Mouse (Mus musculus) myocyte (in vitro differentiated cells): ENCODE results near the gene Mtmr10.

ENCODE experiments used
- CEBPB ChIP-seq: IDR thresholded peaks from 2 replicates; pipeline ENCODE4 v1.6.1; 2011; ENCODE audit warnings: mild to moderate bottlenecking, moderate library complexity; ENCODE audit not compliant: poor library complexity, insufficient read depth, severe bottlenecking
- E2F4 ChIP-seq: IDR thresholded peaks from one replicate; pipeline ENCODE4 v1.6.1; 2011; ENCODE audit warnings: mild to moderate bottlenecking, control low read depth, moderate library complexity; ENCODE audit not compliant: insufficient read depth
- MAX ChIP-seq: IDR thresholded peaks from one replicate; pipeline ENCODE4 v1.6.1; 2011; ENCODE audit warnings: low read depth, mild to moderate bottlenecking, control low read depth
- MYOD1 ChIP-seq, 3 experiments: IDR thresholded peaks; one replicate each; pipeline ENCODE4 v1.6.1; 2011; ENCODE audit warnings: control low read depth in 2 of 3, low read depth in 2 of 3, mild to moderate bottlenecking in 2 of 3, moderate library complexity in 1 of 3; ENCODE audit not compliant: insufficient read length in 2 of 3, control insufficient read depth in 1 of 3
- POLR2A ChIP-seq: IDR thresholded peaks from one replicate; pipeline ENCODE4 v1.6.1; 2011; ENCODE audit warnings: low read depth, mild to moderate bottlenecking, control low read depth, moderate library complexity; ENCODE audit not compliant: insufficient read length
- POLR2AphosphoS2 ChIP-seq: IDR thresholded peaks from one replicate; pipeline ENCODE4 v1.6.1; 2011; ENCODE audit warnings: low read depth, control low read depth; ENCODE audit not compliant: insufficient read length
- REST ChIP-seq: IDR thresholded peaks from one replicate; pipeline ENCODE4 v1.6.1; 2011; ENCODE audit warnings: mild to moderate bottlenecking, control low read depth, moderate library complexity; ENCODE audit not compliant: insufficient read depth, insufficient read length
- SRF ChIP-seq: IDR thresholded peaks from one replicate; pipeline ENCODE4 v1.6.1; 2011; ENCODE audit warnings: low read depth; ENCODE audit not compliant: control insufficient read depth, insufficient read length
- TCF12 ChIP-seq: IDR thresholded peaks from one replicate; pipeline ENCODE4 v1.6.1; 2011; ENCODE audit warnings: mild to moderate bottlenecking, control low read depth; ENCODE audit not compliant: poor library complexity, insufficient read depth, severe bottlenecking
- USF1 ChIP-seq: IDR thresholded peaks from one replicate; pipeline ENCODE4 v1.6.1; 2011; ENCODE audit warnings: low read depth, mild to moderate bottlenecking, control low read depth, moderate library complexity

DNA sequence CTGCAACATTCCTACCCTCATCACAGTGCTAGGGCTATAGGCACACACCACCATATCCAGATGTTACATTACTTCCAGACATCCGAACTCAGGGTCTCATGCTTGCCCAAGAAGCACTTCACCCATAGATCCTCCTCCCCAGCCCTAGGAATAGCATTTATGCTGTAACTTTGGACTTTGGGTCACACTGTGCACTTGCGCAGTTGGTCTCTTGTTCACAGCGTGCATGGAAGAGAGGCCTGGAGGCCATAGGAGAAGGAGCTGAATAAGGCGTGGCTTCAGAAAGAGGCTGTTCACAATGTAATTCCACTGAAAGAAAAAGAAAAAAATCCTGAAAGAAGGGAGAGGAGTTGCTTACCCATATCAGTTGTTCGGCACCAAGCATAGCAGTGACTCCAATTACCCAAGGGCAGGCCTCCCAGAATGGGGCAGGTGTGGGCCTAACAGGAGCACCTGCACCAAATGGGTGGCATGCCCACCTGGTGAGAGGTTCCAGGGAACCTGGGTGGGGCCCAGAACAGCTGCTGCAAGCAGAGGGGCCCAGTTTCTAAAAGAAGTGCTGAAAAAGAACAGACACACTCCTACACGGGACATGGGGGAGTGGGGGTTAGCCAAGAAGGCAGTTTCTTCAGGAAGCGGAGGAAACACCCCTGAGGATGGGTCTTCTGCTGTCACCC is 48.9 kb upstream of the Mtmr10 start:
- TF ChIP-seq E2F4, result no peak
- TF ChIP-seq POLR2A, result no peak
- no peak for TF ChIP-seq TCF12
- peak in 2 of 3 experiments; percentile 32 to 41 for TF ChIP-seq MYOD1 (IDR thresholded peaks at IDR 0.05; ENCODE audit: control insufficient read depth in 1 of 3, insufficient read length in 2 of 3, low read depth in 2 of 3)
- TF ChIP-seq REST, result no peak
- no peak for TF ChIP-seq USF1
- TF ChIP-seq MAX, result no peak
- TF ChIP-seq CEBPB, result no peak
- no peak for TF ChIP-seq POLR2AphosphoS2
- no peak for TF ChIP-seq SRF
